Mouse (Mus musculus): ENCODE measurements around the gene Fat4. TPM values are rescaled to one million over a fixed set of nuclear protein-coding genes. Genes with fewer than 3 reads are reported as not detected.

Fat4 gene
- total and polyA plus RNA-seq, 3 experiments, result not detected

DNA sequence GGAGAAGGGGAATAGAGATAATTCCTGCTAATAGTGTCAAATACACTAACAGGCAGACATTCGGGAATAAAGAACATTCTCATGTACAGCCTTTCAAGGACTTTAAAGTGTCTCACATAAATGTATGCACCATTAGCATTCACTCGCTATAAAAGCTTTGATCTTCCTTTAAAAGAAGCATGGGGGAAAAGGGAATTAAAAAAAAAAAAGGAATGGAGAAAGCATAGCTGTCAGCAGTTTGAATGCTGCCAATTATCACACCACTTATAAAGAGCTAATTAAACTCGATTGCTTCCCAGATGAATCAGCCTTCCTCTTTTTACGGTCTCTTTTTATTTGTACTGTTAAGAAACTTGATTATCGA lies 161.5 kb downstream of the Fat4 start:
- DNase-seq (ENCODE audit: extremely low read depth), result no peak
- H3K4me1 ChIP-seq (ENCODE audit: control insufficient read depth in 1 of 2, insufficient read depth in 2 of 2), result no peaks in the 10 kb centered on the region
- no peak overlapping the region for H3K4me2 ChIP-seq (ENCODE audit: insufficient read depth, low read depth, poor library complexity, severe bottlenecking)
- no peaks in the 10 kb centered on the region for H3K27me3 ChIP-seq (replicated peaks)
- H3K9me3 ChIP-seq (replicated peaks; ENCODE audit: low read length), result no peaks in the 10 kb centered on the region
- TF ChIP-seq MXI1 (IDR thresholded peaks at IDR 0.05; ENCODE audit: low read depth, low read length) (no peak), GABPA (IDR thresholded peaks at IDR 0.05; ENCODE audit: insufficient replicate concordance, low read depth, low read length) (no peak), BHLHE40 (IDR thresholded peaks at IDR 0.05; ENCODE audit: low read depth, low read length) (no peak), HCFC1 (IDR thresholded peaks at IDR 0.05; ENCODE audit: low read depth, low read length) (no peak), PAX5 (IDR thresholded peaks at IDR 0.05; ENCODE audit: low read length) (no peak), TBP (conservative IDR thresholded peaks at IDR 0.05; ENCODE audit: low read depth, low read length) (no peak), TCF12 (IDR thresholded peaks at IDR 0.05; ENCODE audit: low read depth, low read length) (no peak), ZKSCAN1 (IDR thresholded peaks at IDR 0.05; ENCODE audit: borderline replicate concordance, low read depth, low read length) (no peak), ZMIZ1 (IDR thresholded peaks at IDR 0.05; ENCODE audit: low read depth, low read length) (no peak), ETS1 (conservative IDR thresholded peaks at IDR 0.05; ENCODE audit: low read depth, low read length) (no peak), USF1 (IDR thresholded peaks at IDR 0.05; ENCODE audit: low read depth, low read length) (no peak), MAFK (IDR thresholded peaks at IDR 0.05; ENCODE audit: insufficient replicate concordance, low read length) (no peak), JUN (IDR thresholded peaks at IDR 0.05; ENCODE audit: insufficient read depth, low read depth, low read length) (no peak)
- H3K27ac ChIP-seq (ENCODE audit: insufficient read depth, low read depth), result no peak overlapping the region
- H3K9ac ChIP-seq (ENCODE audit: insufficient read depth, low read depth), result no peak overlapping the region
- in situ Hi-C loops (cut with MboI; ENCODE audit: low pct_ligation_motif_present, low pct_unique_long_range_greater_than_20kb, low sequenced_read_pairs) (no loop called here), dilution Hi-C loops (cut with MboI; ENCODE audit: extremely low pct_ligation_motif_present, extremely low pct_unique_long_range_greater_than_20kb, low sequenced_read_pairs) (no loop called here)
- no peaks in the 10 kb centered on the region for H3K79me2 ChIP-seq (replicated peaks; ENCODE audit: control insufficient read depth, extremely low read depth, insufficient read depth, poor library complexity, severe bottlenecking)
- H3K36me3 ChIP-seq (replicated peaks in 1 of 2; ENCODE audit: control insufficient read depth in 1 of 2, insufficient read depth in 1 of 2, low read length in 1 of 2), result no peaks in the 10 kb centered on the region
- no peak overlapping the region for H3K4me3 ChIP-seq (replicated peaks in 1 of 3; ENCODE audit: low read depth in 2 of 3, low read length in 2 of 3, poor library complexity in 1 of 3)

DNA sequence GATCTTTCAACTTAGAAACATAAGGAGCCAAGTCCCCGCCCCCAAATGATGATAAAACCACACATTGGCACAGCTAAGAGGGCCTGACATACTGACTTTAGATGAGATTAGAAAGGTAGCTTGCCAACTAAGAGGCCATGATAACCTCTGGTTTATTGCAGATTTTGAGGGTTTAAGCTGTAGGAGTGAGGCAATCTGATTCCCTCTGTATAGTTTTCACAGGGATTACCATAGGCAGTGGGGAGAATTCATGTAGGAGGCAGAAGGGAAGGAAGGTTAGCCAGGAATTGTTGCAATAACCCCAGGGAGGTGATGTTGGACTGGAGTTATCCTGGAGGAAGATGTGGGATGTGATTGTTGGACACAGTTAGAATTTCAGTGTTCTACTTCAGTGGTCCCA lies 163.4 kb downstream of the Fat4 start:
- H3K4me2 ChIP-seq (ENCODE audit: insufficient read depth, low read depth, poor library complexity, severe bottlenecking), result no peak overlapping the region
- H3K9ac ChIP-seq (ENCODE audit: insufficient read depth, low read depth), result no peak overlapping the region
- no peaks in the 10 kb centered on the region for H3K9me3 ChIP-seq (replicated peaks; ENCODE audit: low read length)
- dilution Hi-C loops (cut with MboI; ENCODE audit: extremely low pct_ligation_motif_present, extremely low pct_unique_long_range_greater_than_20kb, low sequenced_read_pairs) (no loop called here), in situ Hi-C loops (cut with MboI; ENCODE audit: low pct_ligation_motif_present, low pct_unique_long_range_greater_than_20kb, low sequenced_read_pairs) (no loop called here)
- no peaks in the 10 kb centered on the region for H3K79me2 ChIP-seq (replicated peaks; ENCODE audit: control insufficient read depth, extremely low read depth, insufficient read depth, poor library complexity, severe bottlenecking)
- H3K27me3 ChIP-seq (replicated peaks), result no peaks in the 10 kb centered on the region
- H3K4me3 ChIP-seq (replicated peaks in 1 of 3; ENCODE audit: low read depth in 2 of 3, low read length in 2 of 3, poor library complexity in 1 of 3), result no peak overlapping the region
- DNase-seq (ENCODE audit: extremely low read depth), result no peak
- no peaks in the 10 kb centered on the region for H3K36me3 ChIP-seq (replicated peaks in 1 of 2; ENCODE audit: control insufficient read depth in 1 of 2, insufficient read depth in 1 of 2, low read length in 1 of 2)
- H3K4me1 ChIP-seq (ENCODE audit: control insufficient read depth in 1 of 2, insufficient read depth in 2 of 2), result no peaks in the 10 kb centered on the region
- no peak for TF ChIP-seq MAZ (IDR thresholded peaks at IDR 0.05; ENCODE audit: low read depth, low read length)
- no peak for TF ChIP-seq JUND (conservative IDR thresholded peaks at IDR 0.05; ENCODE audit: low read depth, low read length)
- TF ChIP-seq ZC3H11A (IDR thresholded peaks at IDR 0.05; ENCODE audit: low read depth, low read length), result no peak
- no peak for TF ChIP-seq HCFC1 (IDR thresholded peaks at IDR 0.05; ENCODE audit: low read depth, low read length)
- TF ChIP-seq E2F4 (IDR thresholded peaks at IDR 0.05; ENCODE audit: insufficient replicate concordance, low read depth, low read length), result no peak
- TF ChIP-seq USF1 (IDR thresholded peaks at IDR 0.05; ENCODE audit: low read depth, low read length), result no peak
- TF ChIP-seq TBP (conservative IDR thresholded peaks at IDR 0.05; ENCODE audit: low read depth, low read length), result no peak
- no peak for TF ChIP-seq SIN3A (IDR thresholded peaks at IDR 0.05; ENCODE audit: low read length)
- no peak for TF ChIP-seq POLR2AphosphoS2 (IDR thresholded peaks at IDR 0.05; ENCODE audit: low read depth, low read length)
- TF ChIP-seq NELFE (IDR thresholded peaks at IDR 0.05; ENCODE audit: low read depth, low read length), result no peak
- no peak for TF ChIP-seq BHLHE40 (IDR thresholded peaks at IDR 0.05; ENCODE audit: low read depth, low read length)
- no peak for TF ChIP-seq RCOR1 (conservative IDR thresholded peaks at IDR 0.05; ENCODE audit: low read depth, low read length)
- no peak for TF ChIP-seq USF2 (conservative IDR thresholded peaks at IDR 0.05; ENCODE audit: low read depth, low read length)
- no peak for TF ChIP-seq RAD21 (IDR thresholded peaks at IDR 0.05; ENCODE audit: low read depth, low read length)
- TF ChIP-seq JUN (IDR thresholded peaks at IDR 0.05; ENCODE audit: insufficient read depth, low read depth, low read length), result no peak
- H3K27ac ChIP-seq (ENCODE audit: insufficient read depth, low read depth), result no peak overlapping the region

Data from CH12.LX (cell line).